In genomic region chr3:106493202-106493601, GRCm38 (mm10) we compare ENCODE assay signal across 23 mouse cellular contexts. TPM values are rescaled to one million over a fixed set of nuclear protein-coding genes. Genes with fewer than 3 reads are reported as not detected.
A peak's percentile ranks its signal among the peaks of the same experiment; 100 is the strongest.
DNase-seq lines count a peak whose midpoint lies in the region; ATAC-seq and TF ChIP-seq lines count a peak whose summit lies in the region.
"Had no signal": no experiment of that assay in that cellular context is flagged by ENCODE, and none has a peak within 500 bp of the region (broad histone marks: within the 10 kb centered on the region; RNA-seq: fewer than 3 reads in every experiment).

No protein-coding gene starts in this region.

- no peak overlapping the region for H3K4me2 ChIP-seq in heart, embryonic 13.5 days
- no peak overlapping the region for H3K4me2 ChIP-seq in liver, embryonic 13.5 days
- H3K4me2 ChIP-seq: embryonic facial prominence, embryonic 13.5 days; forebrain, embryonic 13.5 days; midbrain, embryonic 13.5 days had no signal

- H3K27me3 ChIP-seq in heart, embryonic 13.5 days (replicated peaks) = no peaks in the 10 kb centered on the region
- no peaks in the 10 kb centered on the region for H3K27me3 ChIP-seq in liver, embryonic 13.5 days
- H3K27me3 ChIP-seq in small intestine, adult 2 months (ENCODE audit: control insufficient read depth, insufficient read depth, low read length) = no peaks in the 10 kb centered on the region
- H3K27me3 ChIP-seq: embryonic facial prominence, embryonic 13.5 days; forebrain, embryonic 13.5 days; midbrain, embryonic 13.5 days had no signal

- no peaks in the 10 kb centered on the region for H3K36me3 ChIP-seq in heart, embryonic 13.5 days
- no peaks in the 10 kb centered on the region for H3K36me3 ChIP-seq in liver, embryonic 13.5 days
- H3K36me3 ChIP-seq in small intestine, adult 2 months (ENCODE audit: control insufficient read depth, insufficient read depth, low read length) = peaks cover 37% of the 10 kb centered on the region
- H3K36me3 ChIP-seq: embryonic facial prominence, embryonic 13.5 days; midbrain, embryonic 13.5 days had no signal

- ATAC-seq in heart, embryonic 13.5 days (ENCODE audit: extremely low read depth, insufficient number of reproducible peaks, low FRiP score, low TSS enrichment) = no peak
- ATAC-seq in liver, embryonic 13.5 days (ENCODE audit: low read depth) = no peak
- peak; percentile 58 for ATAC-seq in activated CD4-positive, CD25-positive, alpha-beta regulatory T cell, adult 4 months
- no peak for ATAC-seq in cerebellum, adult (ENCODE audit: insufficient number of reproducible peaks, low FRiP score, low TSS enrichment)
- ATAC-seq: forebrain, embryonic 13.5 days; hindbrain, embryonic 16.5 days; midbrain, embryonic 13.5 days had no signal

- no peak for DNase-seq in heart, adult 18-20 months
- no peak for DNase-seq in liver, embryonic 13.5 days
- DNase-seq in liver = no peak
- DNase-seq: adrenal gland, postnatal 14 days; cerebellum, adult 8-10 months; cerebellum, postnatal 36 days; embryo, embryonic 11 days; gastrocnemius, postnatal 10 days; heart, postnatal 4 days; kidney, adult 18-20 months; kidney, postnatal 4 days; layer of hippocampus, adult 9-11 months; lung, adult 2 months; lung, postnatal 14 days had no signal

- no peaks in the 10 kb centered on the region for H3K9me3 ChIP-seq in heart, embryonic 13.5 days
- no peaks in the 10 kb centered on the region for H3K9me3 ChIP-seq in liver, embryonic 13.5 days (replicated peaks)
- H3K9me3 ChIP-seq: embryonic facial prominence, embryonic 13.5 days; forebrain, embryonic 13.5 days; midbrain, embryonic 13.5 days had no signal

- TF ChIP-seq CTCF in small intestine, adult 2 months (IDR thresholded peaks at IDR 0.05; ENCODE audit: extremely low read depth, insufficient read length, insufficient replicate concordance, low read depth, low read length) = no peak

- no peak overlapping the region for H3K4me3 ChIP-seq in heart, embryonic 13.5 days
- no peak overlapping the region for H3K4me3 ChIP-seq in liver, embryonic 13.5 days (replicated peaks)
- no peak overlapping the region for H3K4me3 ChIP-seq in small intestine, adult 2 months (ENCODE audit: low read depth, low read length)
- H3K4me3 ChIP-seq: embryonic facial prominence, embryonic 13.5 days; erythroblast, embryonic 14.5 days; forebrain, embryonic 13.5 days; midbrain, embryonic 13.5 days had no signal

- WGBS in heart, embryonic 13.5 days = 71% methylated on average over 8 of the region's 8 CpGs
- WGBS in liver, embryonic 13.5 days (ENCODE audit: insufficient replicate concordance) = 47% methylated on average over 8 of the region's 8 CpGs
- WGBS in small intestine, adult 2 months = 77% methylated on average over 8 of the region's 8 CpGs

- H3K4me1 ChIP-seq in heart, embryonic 13.5 days = peaks cover 47% of the 10 kb centered on the region
- H3K4me1 ChIP-seq in liver, embryonic 13.5 days (replicated peaks) = peaks cover 74% of the 10 kb centered on the region
- H3K4me1 ChIP-seq in small intestine, adult 2 months (ENCODE audit: control insufficient read depth, insufficient read depth, insufficient read length, low read length) = peaks cover 37% of the 10 kb centered on the region
- H3K4me1 ChIP-seq: embryonic facial prominence, embryonic 13.5 days; forebrain, embryonic 13.5 days; midbrain, embryonic 13.5 days had no signal

- no peak for TF ChIP-seq POLR2A in small intestine, adult 2 months (IDR thresholded peaks at IDR 0.05; ENCODE audit: low read depth, low read length)

- no peak overlapping the region for H3K9ac ChIP-seq in heart, embryonic 13.5 days
- H3K9ac ChIP-seq in liver, embryonic 13.5 days = no peak overlapping the region
- H3K9ac ChIP-seq: embryonic facial prominence, embryonic 13.5 days; forebrain, embryonic 13.5 days; midbrain, embryonic 13.5 days had no signal

- H3K27ac ChIP-seq in heart, embryonic 13.5 days (replicated peaks) = peak overlapping the region; percentile 65
- peak overlapping the region; percentile 60; the same call in 1 of the 2 replicates for H3K27ac ChIP-seq in liver, embryonic 13.5 days
- H3K27ac ChIP-seq in small intestine, adult 2 months (ENCODE audit: insufficient read depth, low read depth, low read length) = peak overlapping the region; percentile 41; the same call in 1 of the 2 replicates
- H3K27ac ChIP-seq: embryonic facial prominence, embryonic 13.5 days; forebrain, embryonic 13.5 days; midbrain, embryonic 13.5 days had no signal

RNA-seq across cellular contexts. Expression of gene Dennd2d, which starts 11.0 kb away (rescaled TPM):
- 1.7 and 1.9 TPM in 2 replicates for polyA plus RNA-seq in heart, embryonic 13.5 days (2015; fragmentation: Nextera tagmentation; extraction: Ambion mirVana)
- total RNA-seq in heart, adult 18-20 months (2021) = 1 to 10 TPM in 1 of 2 experiments, under 1 TPM in 1; 0.45 to 1.5 TPM
- 3.4 and 3.5 TPM in 2 replicates for polyA plus RNA-seq in liver, embryonic 13.5 days (2015; fragmentation: Nextera tagmentation; extraction: Ambion mirVana)
- polyA plus RNA-seq in activated CD4-positive, CD25-positive, alpha-beta regulatory T cell, adult 4 months (2017; shearing (Covaris generic)) = 100 to 1,000 TPM; 153 to 177 TPM
- polyA plus RNA-seq in small intestine, adult 2 months (2012; rRNA removed) = 9.1 and 16.7 TPM in 2 replicates

RNA-seq across cellular contexts. Expression of gene Dram2, which starts 54.4 kb away (rescaled TPM):
- 54.8 and 58.4 TPM in 2 replicates for polyA plus RNA-seq in heart, embryonic 13.5 days (2015; fragmentation: Nextera tagmentation; extraction: Ambion mirVana)
- total RNA-seq in heart, adult 18-20 months (2021) = 100 to 1,000 TPM in 1 of 2 experiments, 10 to 100 TPM in 1; 88.9 to 102 TPM
- polyA plus RNA-seq in liver, embryonic 13.5 days (2015; fragmentation: Nextera tagmentation; extraction: Ambion mirVana) = 28.7 and 32.1 TPM in 2 replicates
- 10 to 100 TPM; 43.0 to 48.1 TPM for polyA plus RNA-seq in activated CD4-positive, CD25-positive, alpha-beta regulatory T cell, adult 4 months (2017; shearing (Covaris generic))
- polyA plus RNA-seq in small intestine, adult 2 months (2012; rRNA removed) = 12.9 and 21.5 TPM in 2 replicates
- polyA plus RNA-seq: erythroblast, embryonic 14.5 days had no signal

RNA-seq across cellular contexts. Expression of gene Cept1, which starts 54.4 kb away (rescaled TPM):
- polyA plus RNA-seq in heart, embryonic 13.5 days (2015; fragmentation: Nextera tagmentation; extraction: Ambion mirVana) = 26.5 and 33.0 TPM in 2 replicates
- 10 to 100 TPM; 19.9 to 21.6 TPM for total RNA-seq in heart, adult 18-20 months (2021)
- polyA plus RNA-seq in liver, embryonic 13.5 days (2015; fragmentation: Nextera tagmentation; extraction: Ambion mirVana) = 26.1 and 33.0 TPM in 2 replicates
- polyA plus RNA-seq in activated CD4-positive, CD25-positive, alpha-beta regulatory T cell, adult 4 months (2017; shearing (Covaris generic)) = 100 to 1,000 TPM; 108 to 110 TPM
- polyA plus RNA-seq in small intestine, adult 2 months (2012; rRNA removed) = 3.9 and 13.2 TPM in 2 replicates
